Mouse (Mus musculus): ENCODE data around the gene Nup155.
"Not testable (repeated sequence)": the region's sequence is repeated elsewhere in the genome, so short reads cannot be mapped to it uniquely, and the experiment has no call there.

The Nup155 gene

GRCm38 (mm10) chr15:8108966-8109743 is at the start of gene Nup155:
Gene Nup155, plus strand, starts transcription at chr15:8109273.
- peak; percentile 57 for DNase-seq (ENCODE audit: extremely low read depth, low read depth, low spot score)

GRCm38 (mm10) chr15:8065221-8065620 is 43.9 kb upstream of the Nup155 start:
- DNase-seq (ENCODE audit: extremely low read depth, low read depth, low spot score) = no peak

GRCm38 (mm10) chr15:8073159-8073558 is 35.9 kb upstream of the Nup155 start:
- not testable (repeated sequence) for DNase-seq (ENCODE audit: extremely low read depth, low read depth, low spot score)

GRCm38 (mm10) chr15:8082139-8082538 is 26.9 kb upstream of the Nup155 start:
- no peak for DNase-seq (ENCODE audit: extremely low read depth, low read depth, low spot score)

GRCm38 (mm10) chr15:8087293-8087692 is 21.8 kb upstream of the Nup155 start:
- no peak for DNase-seq (ENCODE audit: extremely low read depth, low read depth, low spot score)

- no peak for DNase-seq (ENCODE audit: extremely low read depth, low read depth, low spot score)
These were observed 20.4 kb upstream of the Nup155 start for GRCm38 (mm10) chr15:8088715-8089114.

- no peak for DNase-seq (ENCODE audit: extremely low read depth, low read depth, low spot score)
These were observed 18.4 kb upstream of the Nup155 start for GRCm38 (mm10) chr15:8090685-8091084.

GRCm38 (mm10) chr15:8092668-8093067 is 16.4 kb upstream of the Nup155 start:
- DNase-seq (ENCODE audit: extremely low read depth, low read depth, low spot score) = not testable (repeated sequence)

GRCm38 (mm10) chr15:8097853-8098252 is 11.2 kb upstream of the Nup155 start:
- DNase-seq (ENCODE audit: extremely low read depth, low read depth, low spot score) = no peak

- peak; percentile 30 for DNase-seq (ENCODE audit: extremely low read depth, low read depth, low spot score)
These were observed 10.0 kb upstream of the Nup155 start, which contains the start of gene Wdr70 for GRCm38 (mm10) chr15:8098774-8099749. Gene Wdr70, minus strand, starts transcription at chr15:8099209.

- DNase-seq (ENCODE audit: extremely low read depth, low read depth, low spot score) = not testable (repeated sequence)
These were observed 7.0 kb upstream of the Nup155 start for GRCm38 (mm10) chr15:8101975-8102542.

- DNase-seq (ENCODE audit: extremely low read depth, low read depth, low spot score) = no peak
These were observed 610 bp upstream of the Nup155 start for GRCm38 (mm10) chr15:8108360-8108965.

GRCm38 (mm10) chr15:8109782-8110181 is 709 bp downstream of the Nup155 start:
- DNase-seq (ENCODE audit: extremely low read depth, low read depth, low spot score) = no peak

- DNase-seq (ENCODE audit: extremely low read depth, low read depth, low spot score) = no peak
These were observed 20.2 kb downstream of the Nup155 start for GRCm38 (mm10) chr15:8129281-8129680.

- DNase-seq (ENCODE audit: extremely low read depth, low read depth, low spot score) = no peak
These were observed 22.2 kb downstream of the Nup155 start for GRCm38 (mm10) chr15:8131268-8131667.

GRCm38 (mm10) chr15:8131761-8132160 is 22.7 kb downstream of the Nup155 start:
- no peak for DNase-seq (ENCODE audit: extremely low read depth, low read depth, low spot score)

- no peak for DNase-seq (ENCODE audit: extremely low read depth, low read depth, low spot score)
These were observed 26.5 kb downstream of the Nup155 start for GRCm38 (mm10) chr15:8135606-8136005.

GRCm38 (mm10) chr15:8161841-8162240 is 52.8 kb downstream of the Nup155 start:
- DNase-seq (ENCODE audit: extremely low read depth, low read depth, low spot score) = no peak

GRCm38 (mm10) chr15:8168591-8169265 is 59.7 kb downstream of the Nup155 start, which contains the start of gene Cplane1:
Gene Cplane1, plus strand, starts transcription at chr15:8169106.
- no peak for DNase-seq (ENCODE audit: extremely low read depth, low read depth, low spot score)

GRCm38 (mm10) chr15:8169266-8169746 is 60.2 kb downstream of the Nup155 start:
- DNase-seq (ENCODE audit: extremely low read depth, low read depth, low spot score) = no peak

Measured in fat pad, adult 2 months (tissue).